Mouse (Mus musculus) embryo, embryonic 10.5 days (tissue): ENCODE data around the gene Zbtb16.

ENCODE experiments used
- DNase-seq: peaks from one replicate; pipeline ENCODE4 v3.0.0-alpha.2; 2015; ENCODE audit warnings: low spot score

The Zbtb16 gene

DNA sequence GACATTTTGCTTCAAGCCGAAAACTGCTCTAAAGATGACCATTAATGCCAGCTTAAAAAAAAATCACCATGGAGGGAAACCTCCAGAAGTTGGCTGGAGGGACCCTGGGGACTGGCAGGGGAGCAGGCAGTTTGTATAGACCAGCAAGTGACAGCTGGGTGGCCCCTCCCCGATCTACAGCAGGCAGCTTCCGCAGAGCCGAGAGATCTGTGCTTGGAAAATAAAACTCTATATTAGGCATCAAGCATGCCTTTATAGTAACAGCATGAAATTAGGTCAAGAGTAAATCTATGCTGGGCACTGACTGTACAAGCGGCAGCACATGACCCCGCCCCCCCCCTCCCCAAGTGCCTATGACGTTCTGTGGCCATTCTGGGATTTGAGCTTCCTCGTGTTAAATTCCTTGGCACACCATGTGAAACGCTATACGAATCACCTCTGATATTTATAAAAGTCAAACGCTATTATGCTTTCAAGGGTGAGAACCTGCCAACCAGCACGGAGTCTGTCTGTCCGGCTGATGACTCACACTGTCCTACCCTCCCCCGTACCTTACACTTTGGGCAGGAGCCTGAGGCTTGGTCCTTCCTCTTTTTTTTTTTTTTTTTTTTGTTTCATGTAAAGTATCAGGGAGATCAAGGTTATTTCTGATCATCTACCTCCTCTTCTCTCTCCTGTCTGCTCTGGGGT is 128.7 kb downstream of the Zbtb16 start:
- DNase-seq = no peak

DNA sequence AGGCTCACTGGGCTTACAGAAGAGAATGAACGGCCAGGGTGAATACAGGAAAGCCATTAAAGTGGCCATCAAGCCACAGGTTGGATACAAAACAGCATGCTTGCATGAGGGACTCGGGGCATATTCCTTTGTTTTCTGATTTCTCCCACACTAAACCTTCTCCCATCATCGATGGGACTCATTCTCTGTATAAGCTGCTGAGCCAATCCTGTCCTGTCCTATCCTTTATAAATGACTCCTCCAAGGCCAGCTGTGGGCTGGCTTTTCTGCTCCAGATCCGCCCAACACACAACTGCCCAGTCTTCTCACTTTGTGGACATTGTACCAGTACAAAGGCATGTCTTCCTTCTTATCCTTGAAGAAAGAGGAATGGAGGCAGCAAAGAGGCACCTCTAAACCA is 134.7 kb downstream of the Zbtb16 start:
- no peak for DNase-seq

DNA sequence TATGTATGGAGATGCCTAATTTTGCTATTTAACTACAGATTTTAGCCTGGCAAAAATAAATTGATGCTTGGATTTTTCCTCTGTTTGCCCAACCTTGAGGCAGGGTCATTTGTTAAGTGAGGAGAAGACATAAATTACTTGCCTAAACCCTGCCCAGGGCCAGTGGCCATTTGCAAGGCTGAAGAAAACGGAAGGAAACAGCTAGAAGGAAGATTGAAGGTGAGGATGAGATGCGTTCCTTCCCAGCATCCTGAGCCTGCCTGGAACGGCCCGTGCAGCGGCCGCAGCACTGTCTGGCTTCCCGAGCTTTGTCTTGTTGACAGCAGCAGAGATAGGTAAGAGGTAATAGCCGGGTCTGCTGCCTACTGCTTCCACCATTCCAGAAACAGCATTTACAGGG is 135.2 kb downstream of the Zbtb16 start:
- DNase-seq = no peak

DNA sequence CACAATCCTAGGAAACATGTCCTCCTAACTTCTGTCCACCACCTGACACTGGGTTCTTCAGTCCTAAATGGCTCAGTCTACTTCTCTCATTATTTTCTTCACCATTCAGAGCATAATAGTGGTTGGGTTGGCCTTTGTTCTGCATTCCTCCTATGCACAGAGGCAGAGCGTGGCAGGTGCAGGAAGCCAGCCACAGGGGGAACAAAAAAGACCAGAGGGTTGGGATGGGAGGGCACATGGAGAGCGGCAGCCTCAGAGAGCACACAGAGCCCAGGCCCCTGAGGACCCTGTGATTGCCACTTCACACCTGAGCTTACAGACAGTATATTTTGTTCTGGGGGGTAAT is 138.6 kb downstream of the Zbtb16 start:
- DNase-seq = no peak

GRCm38 (mm10) chr9:48696731-48697469 is 139.1 kb downstream of the Zbtb16 start:
- DNase-seq = peak; percentile 87

DNA sequence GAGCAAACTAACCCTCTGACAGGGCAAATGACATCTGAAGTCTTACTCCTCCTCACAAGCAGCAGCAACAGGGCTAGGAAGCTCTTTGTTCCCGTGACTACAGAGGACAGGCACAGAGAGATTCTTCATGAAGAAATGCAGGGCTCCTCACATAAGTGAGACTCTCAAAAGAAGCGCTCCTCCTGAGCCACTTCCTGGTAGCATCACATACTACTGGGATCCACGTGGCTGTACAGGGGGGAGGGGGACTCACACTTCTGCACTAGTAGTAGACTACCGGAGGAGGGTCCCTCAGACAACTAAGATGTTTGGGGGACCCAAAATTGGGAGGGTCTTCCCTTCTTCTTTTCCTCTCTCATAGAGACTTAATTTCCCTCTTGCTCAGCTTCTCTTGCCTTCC is 139.7 kb downstream of the Zbtb16 start:
- DNase-seq = peak; percentile 64

GRCm38 (mm10) chr9:48695796-48696195 is 140.2 kb downstream of the Zbtb16 start:
- DNase-seq = no peak

DNA sequence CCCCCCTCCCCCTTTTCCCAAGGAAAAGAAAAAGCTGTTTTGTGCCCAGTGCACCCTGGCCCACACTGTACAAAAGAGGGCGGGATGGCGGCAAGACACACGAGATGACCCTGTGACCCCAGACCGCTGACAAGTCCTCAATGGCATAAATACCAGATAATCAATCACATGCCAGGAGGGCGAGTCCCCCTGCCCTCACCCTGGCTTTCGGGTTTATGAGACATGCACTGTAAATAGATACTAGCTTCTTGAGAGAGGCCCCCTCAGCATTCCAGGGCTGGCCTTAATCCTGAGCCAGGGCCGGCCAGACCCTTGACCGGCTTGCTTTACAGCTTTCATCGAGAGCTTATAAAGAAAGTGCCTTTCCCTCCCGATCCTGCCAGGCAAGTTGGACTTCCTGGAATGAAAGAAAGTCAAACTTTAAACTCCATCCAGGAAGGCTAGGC is 141.4 kb downstream of the Zbtb16 start:
- DNase-seq = peak; percentile 85

DNA sequence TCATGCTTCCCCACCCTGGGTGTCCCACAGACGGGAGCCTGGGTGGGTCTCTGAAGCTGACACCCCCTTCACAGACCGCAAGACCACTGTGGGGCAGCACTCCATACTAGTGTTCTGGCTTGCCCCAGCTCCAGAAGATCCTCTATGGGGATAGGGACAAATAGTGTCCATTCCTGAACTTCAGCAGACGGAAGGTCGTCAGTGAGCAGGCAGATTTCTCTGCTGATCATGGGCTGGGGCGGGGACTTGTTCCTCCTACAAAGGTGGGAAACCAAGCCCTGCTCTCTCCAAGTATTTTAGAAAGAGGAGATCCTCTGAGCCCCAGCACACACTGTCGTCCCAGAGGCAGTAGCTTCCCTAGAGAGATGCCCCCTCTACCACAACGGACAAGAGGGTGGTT is 142.3 kb downstream of the Zbtb16 start:
- no peak for DNase-seq

DNA sequence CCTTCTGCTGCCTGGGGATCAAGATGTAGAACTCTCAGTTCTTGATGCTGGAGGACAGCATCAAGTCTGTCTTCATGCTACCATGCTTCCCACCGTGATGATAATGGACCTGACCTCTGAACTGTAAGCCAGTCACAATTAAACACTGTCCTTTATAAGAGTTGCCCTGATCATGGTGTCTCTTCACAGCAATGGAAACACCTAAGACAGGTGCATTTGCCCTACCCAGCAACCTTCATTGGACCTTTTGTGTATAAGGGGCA is 146.4 kb downstream of the Zbtb16 start:
- DNase-seq = no peak

DNA sequence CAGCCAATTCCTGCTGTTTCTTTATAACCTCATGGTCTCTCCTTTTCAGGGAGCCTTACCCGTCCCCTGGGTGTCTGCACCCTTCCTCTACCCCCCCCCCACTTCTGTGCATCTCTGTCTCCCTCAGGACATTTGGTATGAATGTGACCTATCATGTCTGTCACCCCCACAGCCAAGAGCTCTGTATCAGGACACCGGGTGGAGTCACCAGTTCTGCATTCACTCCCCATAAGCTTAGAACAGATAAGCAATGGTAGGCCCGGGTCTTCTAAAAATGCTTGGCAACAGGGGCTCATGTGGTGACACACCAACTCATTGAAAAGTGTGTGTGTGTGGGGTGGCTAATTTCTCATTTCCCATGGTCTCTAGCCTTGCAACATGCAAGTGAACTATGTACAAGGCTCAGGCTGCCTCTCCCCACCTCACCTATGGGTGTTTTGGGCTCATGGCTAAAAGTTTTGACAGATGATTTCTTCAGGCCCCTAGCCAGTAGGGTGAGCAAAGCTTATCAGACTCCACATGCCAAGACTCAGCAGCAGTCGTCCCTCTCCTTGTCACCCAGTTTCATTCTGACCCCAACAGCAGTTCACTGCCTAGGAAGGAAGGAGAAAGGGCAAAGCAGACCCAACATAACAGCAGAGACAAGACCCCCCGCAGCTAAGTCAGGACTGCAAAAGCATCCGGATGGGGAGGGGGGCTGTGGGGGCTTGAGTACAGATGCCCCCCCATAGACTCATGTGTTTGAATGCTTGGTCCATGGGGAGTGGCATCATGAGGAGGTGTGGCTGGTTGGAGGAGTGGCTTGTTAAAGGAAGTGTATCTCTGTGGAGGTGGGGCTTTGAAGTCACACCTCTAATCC is 146.9 kb downstream of the Zbtb16 start:
- DNase-seq = no peak

DNA sequence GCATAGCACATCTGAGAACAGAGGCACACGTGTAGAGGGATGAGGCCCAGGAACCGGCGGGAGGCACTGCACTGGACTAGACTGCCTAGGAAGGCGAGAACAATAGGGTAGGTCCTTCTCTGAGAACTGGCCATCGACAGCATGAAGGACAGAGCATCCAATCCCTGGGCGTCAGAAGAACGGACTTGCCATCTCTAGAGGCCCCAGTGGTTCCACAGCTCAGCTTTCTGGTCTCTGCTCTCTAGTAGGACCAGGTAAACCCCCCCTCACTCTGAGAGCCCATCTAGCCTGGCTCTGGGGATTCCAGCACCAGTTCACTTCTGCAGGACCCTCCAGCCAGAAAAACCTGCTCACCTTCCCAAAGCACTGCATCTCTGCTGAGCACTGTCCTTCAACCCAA is 148.1 kb downstream of the Zbtb16 start:
- DNase-seq = no peak

GRCm38 (mm10) chr9:48685721-48686120 is 150.3 kb downstream of the Zbtb16 start:
- DNase-seq = no peak

GRCm38 (mm10) chr9:48684144-48684543 is 151.9 kb downstream of the Zbtb16 start:
- no peak for DNase-seq

DNA sequence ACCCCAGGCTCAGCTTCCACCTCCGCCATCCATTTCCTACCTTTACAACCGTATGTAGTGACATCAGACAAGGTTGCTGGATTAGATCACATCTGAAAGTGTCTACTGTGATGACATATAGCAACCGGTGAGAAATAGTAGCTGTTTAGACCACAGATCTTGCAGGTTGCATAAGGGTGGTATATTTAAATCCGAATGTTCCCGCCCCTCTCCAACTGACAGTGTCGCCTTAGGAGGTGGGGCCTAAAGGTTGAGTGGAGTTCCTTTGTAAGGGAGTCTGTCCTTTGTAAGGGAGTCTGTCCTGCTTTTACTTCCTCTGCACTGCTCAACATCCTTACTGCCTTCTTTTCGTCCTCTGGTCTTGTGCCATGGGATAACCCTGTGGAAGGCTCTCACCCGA is 154.8 kb downstream of the Zbtb16 start:
- DNase-seq = no peak

DNA sequence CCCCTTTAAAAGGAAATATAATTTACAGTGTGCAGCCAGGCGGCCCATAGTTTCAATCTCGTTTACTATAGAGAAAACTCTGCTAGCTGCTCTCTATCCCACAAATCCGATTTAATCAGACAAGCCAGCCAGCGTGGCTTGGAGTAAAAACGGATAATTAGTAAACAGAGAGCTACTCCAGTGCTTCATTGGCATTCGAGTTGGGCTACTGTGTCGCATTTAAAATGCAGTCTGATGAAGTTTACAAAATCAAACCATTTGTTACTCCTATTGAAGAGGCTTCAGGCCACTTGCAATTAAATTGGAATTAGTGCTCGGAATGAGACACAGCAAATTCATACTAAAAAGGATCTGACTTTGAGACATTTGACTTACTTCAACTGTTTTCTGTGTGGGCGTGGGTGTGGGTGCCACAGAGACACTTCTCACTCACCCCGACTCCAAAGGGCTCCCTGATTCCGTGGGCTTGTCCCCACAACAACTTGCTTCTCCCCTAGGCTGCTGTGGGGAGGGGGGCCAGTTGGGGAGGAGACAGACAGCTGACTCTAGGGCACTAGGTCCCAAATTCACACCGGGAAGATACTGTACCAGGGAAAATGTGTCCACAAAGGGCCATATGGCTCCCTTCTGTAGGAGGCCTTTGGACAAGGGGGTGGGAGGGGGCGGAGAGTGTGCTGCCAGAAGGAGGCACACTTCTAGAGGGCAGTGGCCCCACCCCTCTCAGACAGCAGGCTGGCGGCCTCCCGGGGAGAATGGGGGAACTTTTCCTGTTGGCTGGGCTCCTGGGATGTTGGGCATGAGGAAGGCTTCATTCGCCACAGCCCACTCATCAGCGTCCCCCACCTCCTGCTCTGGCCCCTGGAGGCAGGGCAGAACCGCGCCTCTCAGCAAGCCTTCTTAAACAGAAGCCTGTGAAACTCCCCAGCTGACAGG is 157.3 kb downstream of the Zbtb16 start:
- peak; percentile 66 for DNase-seq

DNA sequence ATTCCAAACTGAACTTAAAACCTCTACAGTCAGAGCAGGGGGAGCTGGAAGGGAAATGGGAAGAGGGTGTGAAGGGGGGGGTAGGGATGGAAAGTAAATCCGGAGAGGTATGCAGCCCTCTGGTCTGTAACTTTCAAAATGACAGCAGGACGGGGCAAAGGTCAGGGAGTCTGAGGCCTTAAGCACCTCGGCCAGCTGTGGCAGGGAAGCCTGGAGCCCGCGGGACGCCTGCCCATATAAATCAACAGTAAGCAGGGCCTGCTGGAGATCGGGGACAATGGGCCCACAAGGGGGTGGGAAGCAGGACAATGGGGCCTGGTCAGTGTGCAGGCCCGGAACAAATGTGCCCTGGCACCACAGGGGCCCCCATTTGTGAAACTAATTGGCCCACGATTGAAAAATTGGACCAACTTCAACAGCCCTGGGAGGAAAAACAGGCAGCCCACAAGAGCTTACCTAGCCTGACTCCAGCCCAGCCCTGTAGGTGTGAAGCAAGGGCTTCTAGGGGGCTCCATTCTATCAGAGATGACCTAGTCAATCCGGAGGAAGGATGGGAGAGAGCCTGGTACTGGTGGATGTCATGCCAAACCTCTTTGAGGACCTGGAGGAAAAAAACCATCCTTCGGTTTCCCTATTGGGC is 160.8 kb downstream of the Zbtb16 start:
- DNase-seq = peak; percentile 91

DNA sequence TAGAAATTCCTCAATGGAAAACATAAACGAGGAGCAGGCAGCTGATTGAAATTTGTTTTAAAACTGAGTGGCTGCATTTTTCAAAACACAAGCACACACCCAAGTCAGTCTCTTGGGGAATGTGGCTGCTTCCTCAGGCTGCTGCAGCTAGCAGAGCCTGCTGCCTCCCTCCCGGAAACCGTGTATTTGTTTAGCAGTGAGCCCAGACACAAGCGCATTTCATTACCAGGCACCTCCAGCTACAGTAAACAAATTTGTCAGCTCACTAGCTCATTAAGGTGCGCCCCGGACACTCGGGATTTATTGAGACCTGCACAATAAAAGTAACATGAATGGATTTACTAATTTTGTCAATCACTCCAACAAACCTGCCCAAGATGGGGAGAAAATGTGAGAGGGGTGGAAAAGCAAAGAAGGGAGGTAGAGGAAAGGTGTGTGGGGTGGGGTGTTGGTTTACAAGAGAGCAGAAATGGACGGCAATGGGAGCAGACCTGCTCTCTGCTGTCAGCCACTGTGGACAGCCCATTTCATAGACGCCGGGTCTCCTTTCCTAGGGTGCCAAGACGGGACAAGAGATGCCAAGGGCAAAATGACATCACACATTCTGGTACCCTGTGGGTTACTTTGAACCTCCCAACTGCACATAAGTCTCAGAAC is 161.5 kb downstream of the Zbtb16 start:
- DNase-seq = peak; percentile 61

DNA sequence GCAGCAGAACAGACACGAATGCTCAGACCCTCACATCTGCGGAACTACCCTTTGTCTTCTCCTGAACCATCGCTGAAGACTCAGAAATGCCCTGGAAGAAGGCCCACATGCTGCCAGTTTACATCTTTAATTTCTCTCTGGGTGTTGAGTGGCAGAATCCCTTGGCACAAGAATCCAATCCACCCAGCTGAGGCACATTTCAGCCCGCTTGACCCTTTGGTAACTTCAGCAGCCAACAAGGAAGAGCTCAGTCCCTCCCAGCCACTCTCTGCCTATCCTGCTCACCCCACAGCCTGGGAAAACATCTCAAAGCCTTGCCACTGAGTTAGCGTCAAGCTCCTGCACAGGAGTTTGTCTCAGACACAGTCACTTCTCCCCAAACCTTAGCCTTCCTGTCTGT is 162.2 kb downstream of the Zbtb16 start:
- no peak for DNase-seq

DNA sequence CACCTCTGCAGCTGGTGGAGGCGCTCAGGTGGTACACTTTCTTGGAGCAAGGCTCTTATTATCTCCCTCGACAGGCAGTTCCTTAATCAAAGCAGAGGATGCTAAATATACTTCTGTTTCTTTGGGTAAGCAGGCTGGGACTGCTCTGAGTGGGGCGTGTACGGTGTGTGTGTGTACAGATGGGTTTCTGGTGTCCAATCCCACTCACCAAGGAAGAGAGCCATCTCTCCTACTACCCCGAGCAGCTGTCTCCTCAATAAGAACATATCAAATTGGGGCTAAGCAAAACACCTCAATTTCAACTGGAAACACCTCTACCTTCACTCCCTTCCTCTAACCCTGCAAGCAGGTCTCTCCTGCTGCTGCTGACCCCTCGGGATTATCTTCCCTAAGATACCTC is 162.8 kb downstream of the Zbtb16 start:
- no peak for DNase-seq

DNA sequence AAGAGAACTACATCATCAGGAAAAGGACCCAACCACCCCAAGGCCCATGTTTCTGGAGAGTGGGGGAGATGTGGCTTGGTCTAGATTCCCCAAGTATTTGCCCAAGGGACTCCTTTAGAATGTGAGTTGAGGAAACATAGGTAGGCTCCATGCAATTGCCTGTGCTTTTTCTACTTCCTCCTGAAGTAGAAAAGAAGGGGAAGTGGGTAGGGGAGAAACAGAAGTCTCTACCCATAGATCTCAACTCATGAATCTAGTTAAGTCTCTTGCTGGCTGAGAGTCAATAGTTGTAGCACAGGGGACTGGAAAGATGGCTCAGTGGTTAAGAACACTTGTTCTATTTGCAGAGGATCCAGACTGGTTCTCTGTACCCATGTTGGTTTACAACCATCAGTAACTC is 164.2 kb downstream of the Zbtb16 start:
- no peak for DNase-seq
